Mouse (Mus musculus) megakaryocyte, embryonic 14.5 days (primary cell): ENCODE measurements around the gene Elfn1.

Source experiments
- FLI1 ChIP-seq: IDR thresholded peaks from 2 replicates; pipeline ENCODE4 v1.6.1; 2012; ENCODE audit warnings: low read length, inconsistent platforms, mixed read lengths
- GATA1 ChIP-seq: IDR thresholded peaks from 3 replicates; pipeline ENCODE4 v1.6.1; 2012; ENCODE audit warnings: mixed read lengths, low read length, inconsistent platforms, borderline replicate concordance

GRCm38 (mm10) chr5:139907241-139907640 lies 502 bp upstream of the Elfn1 start:
- TF ChIP-seq GATA1 = no peak
- no peak for TF ChIP-seq FLI1
